Mouse (Mus musculus) ZHBTc4 (cell line): ENCODE data around the gene Pth1r.

Source experiments
- DNase-seq: peaks from one replicate; pipeline ENCODE4 v3.0.0-alpha.2; 2011; ENCODE audit warnings: low read depth, low spot score

Pth1r gene

DNA sequence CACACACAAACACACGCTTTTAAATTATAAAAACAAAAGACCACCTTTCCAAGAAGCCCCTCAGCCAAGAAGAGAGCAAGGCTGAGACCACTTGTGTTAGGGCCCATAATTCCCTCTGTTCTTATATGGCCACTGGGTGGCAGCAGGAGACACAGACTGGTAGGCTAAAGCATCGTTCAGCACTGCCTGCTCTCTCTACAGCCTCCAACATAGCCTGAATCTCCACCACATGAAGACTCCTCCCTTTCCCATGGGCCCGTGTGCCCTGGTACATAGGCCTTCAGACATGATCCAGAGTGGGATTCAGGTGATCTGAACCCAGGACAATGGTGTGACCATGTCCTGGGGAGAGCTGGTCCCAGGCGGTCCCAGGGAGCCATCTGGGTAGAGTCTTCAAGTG is 30.2 kb downstream of the Pth1r start:
- DNase-seq, result peak; percentile 72

DNA sequence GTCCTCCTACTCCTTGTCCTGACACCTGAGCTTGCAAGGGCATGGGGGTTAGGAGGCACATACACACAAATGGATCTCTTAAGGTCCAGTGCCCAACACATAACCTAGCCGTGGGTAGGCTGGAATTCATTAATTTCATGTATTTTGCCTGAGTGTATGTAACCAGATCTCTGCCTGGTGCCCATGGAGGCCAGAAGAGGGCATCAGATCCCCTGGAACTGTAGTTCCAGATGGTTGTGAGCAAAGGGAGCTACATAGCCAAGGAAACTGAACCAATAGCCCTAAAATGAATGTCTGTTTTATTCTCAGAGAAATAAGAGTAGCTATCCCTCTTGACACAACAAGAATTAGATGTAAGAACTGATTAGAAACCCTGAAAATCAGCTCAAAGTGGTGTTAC is 31.5 kb downstream of the Pth1r start:
- no peak for DNase-seq

DNA sequence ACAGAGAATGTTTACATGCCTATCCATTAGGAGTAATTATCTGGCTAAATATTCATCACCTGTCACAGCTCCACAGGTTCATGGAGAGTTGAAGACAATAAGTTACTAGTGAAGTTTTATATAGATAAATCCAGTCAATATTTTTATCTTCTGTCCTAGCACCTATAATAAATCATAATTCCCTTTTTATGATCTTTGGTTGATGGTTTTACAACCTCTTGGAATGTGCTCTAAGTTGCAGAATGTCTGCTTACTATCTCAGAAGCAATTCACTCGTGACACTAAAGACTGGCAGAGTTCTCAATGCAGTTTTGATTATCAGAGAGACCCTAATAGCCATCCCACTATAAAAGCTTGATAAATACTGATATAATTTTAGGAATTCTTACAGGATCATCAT is 33.6 kb downstream of the Pth1r start:
- DNase-seq, result no peak

DNA sequence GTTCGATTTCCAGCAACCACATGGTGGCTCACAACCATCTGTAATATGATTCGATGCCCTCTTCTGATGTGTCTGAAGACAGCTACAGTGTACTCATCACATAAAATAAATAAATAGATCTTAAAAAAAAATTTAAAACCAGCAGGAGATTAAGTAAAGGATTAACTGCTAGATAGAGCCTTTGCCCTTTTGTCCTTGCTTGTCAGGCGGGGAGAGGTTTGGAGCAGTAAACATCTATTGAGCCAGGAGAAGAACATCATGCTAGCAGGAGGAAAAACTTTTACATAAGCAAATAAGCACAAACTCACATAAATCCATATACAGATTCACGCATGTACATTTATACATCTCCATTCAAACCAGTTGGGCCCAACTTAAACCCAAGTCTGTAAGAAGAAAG is 34.4 kb downstream of the Pth1r start:
- no peak for DNase-seq

DNA sequence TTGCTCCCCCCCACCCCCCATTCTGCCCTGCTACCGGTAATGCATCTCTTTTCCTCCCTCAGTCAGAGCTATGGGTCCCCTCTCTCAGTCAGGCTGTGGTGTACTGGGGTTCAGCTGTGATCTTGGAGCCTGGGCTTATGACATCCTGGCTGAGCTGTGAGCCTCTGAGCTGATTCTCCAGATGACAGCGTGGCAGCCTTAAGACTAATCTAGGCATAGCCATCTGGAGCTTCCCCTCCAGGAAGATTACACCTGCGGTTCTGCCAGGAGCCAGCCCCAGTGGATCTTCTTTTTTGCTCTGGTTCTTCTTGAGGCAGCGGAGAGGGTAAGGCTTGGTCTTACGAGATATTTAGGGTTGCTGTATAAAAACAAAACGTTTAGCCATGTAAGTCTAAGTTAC is 34.9 kb downstream of the Pth1r start:
- DNase-seq, result no peak

DNA sequence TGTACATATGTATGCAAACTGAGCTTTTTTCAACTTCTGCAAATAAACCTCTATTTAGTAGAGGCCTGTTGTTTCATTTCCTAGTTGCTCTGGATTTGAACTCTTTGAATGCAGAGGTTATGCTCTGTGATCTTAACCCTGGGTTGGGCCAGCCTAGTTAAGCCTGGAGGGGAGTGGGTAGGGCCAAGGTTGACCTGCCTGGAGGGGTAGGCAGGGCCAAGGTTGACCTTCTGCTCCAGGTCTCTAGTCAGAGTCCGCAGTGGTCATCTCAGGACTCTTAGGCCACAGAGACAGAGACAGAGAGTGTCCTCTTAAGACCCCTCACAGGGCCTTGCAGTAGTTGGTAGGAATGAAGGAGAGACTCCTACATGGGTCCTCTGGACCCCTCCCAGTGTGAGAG is 35.4 kb downstream of the Pth1r start:
- DNase-seq, result no peak

DNA sequence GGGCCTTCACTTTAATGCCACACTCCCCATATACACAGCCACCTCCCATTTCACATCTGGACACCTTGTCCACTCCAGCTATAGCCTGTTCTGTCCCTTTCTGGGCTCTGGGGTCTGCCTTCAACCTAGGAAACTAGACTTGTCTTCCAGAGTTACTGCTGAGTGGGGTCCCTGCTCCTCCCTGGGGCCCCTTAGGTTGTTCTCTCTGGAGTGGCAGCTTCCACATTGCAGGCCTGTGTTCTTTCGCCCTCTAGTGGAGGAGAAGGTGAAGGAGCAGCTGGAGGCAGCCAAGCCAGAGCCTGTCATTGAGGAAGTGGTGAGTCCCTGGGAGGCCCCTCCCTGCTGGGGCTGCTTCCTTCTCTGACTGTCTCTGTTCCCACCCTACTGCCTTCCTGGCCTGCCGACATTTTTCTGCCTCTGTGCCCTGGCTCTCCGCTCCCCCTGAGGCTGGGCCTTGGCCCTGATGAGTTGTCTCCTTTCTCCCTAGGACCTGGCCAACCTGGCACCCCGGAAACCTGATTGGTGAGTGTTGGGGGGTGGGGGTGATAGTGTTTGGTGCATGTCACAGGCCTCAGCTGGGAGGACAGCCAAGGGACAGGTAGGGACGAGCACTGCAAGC is 37.2 kb downstream of the Pth1r start:
- DNase-seq, result peak; percentile 90

DNA sequence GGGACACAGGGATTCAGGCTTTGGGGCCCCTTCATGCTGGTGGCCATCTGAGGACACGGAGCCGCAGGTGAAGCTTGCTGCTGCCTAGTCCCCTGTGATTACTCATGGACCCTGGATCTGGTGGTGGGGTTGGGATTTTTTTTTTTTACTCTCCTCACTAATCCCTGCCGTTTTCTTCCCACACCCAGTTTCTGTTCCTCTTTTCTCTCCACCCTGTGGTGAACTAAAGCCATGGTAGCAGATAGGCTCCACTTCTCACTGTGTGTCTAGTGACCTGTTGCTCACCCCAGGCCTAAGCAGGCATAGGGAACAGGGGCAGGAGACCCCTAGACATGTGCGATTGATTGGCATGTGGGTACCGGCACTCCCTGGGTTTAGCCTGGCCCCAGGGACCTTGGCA is 40.2 kb downstream of the Pth1r start:
- DNase-seq, result no peak

DNA sequence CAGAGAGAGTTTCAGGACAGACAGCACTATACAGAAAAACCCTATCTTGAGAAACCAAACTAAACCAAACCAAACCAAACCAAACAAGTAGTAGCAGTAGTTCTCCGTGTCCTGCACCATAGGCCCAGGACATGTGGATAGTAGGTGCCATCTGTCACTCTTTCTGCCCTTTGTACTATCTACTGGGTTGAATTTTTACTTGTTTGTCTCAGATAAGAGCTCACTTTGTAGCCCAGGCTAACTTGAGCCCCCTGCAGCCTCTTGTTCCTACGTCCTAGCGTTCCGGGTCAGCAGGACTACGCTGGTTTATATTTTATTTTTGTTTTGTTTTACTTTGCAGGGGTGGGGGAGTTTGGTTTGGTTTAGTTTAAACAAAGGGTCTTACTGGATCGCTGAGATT is 43.0 kb downstream of the Pth1r start:
- no peak for DNase-seq

DNA sequence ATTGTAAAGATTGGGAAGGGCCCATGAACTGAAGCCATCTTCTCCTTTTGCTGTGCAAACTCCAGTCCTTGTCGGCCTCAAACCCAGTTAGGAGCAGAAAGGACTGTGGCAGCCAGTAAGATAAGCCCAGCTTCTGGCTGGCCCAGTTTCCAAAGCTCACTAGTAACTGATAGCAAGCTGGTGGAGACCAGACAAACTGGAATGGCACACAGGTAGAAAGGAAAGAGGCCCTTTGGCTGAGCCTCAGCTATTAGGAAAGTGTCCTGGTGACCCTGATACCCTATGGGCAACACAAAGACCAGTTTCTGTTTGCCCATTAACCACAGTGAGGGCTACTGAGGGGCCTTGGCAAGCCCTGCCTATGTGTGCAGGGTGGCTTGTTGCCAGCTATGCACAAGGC is 44.1 kb downstream of the Pth1r start:
- no peak for DNase-seq

DNA sequence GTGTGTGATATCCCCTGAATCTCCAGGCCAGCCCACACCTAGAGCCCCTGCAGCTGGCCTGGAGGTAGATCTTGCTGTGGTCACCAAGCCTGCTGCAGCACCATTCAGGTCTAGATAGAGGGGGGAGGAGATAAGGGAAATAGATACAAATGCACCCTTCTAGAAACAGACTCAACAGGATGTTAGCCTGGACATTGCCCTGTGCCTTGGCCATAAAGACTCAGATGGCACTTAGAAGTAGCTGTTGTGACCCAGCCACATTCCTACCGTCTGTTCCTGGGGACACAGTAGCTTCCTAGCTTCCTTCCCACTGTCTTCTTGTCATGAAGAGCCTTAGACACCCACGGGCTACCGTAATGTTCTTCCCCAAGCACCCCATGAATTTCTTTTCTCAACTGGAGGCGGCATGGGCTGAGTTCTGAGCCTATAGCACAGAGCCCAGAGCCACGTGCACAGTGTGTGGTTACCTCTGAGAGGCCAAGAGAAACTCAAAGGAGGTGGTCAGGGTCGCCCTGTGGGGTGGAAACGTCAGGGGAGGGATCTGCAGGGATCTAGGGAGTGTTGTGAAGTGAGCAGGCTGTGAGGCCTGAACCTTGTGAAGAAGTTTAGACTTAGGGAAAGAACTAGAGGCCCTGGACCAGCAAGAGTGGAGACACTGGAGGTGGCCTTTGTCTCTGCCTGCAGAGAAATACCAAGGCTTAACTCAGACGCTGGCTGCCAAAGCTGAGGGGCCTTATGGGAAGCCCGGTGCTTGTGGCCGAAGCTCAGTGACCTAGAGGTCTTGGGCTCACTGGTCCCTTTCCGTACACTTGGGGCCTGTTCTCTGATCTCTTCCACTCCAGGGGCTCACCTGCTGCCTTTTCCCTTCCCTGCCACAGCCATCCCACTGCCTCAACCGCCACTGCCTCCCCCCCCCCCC is 45.6 kb downstream of the Pth1r start:
- no peak for DNase-seq

DNA sequence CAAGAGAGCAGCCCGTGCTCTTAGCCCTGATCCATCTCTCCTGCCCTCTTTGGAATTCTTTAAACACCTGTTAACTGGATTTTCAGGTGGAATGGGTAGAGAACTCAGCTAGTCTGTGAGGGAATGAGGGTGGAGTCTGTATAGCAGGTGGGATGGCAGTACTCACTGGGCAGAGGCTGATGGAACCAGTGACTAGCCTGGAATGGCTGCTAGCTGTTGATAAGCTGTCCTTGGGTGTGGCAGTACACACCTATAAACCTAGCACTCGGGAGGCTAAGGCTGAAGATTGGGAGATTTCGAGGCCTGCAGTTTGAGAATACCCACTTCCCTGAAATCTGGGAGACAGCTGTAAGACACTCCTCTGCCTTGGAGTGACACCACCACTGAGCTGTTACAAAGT is 47.4 kb downstream of the Pth1r start:
- no peak for DNase-seq

DNA sequence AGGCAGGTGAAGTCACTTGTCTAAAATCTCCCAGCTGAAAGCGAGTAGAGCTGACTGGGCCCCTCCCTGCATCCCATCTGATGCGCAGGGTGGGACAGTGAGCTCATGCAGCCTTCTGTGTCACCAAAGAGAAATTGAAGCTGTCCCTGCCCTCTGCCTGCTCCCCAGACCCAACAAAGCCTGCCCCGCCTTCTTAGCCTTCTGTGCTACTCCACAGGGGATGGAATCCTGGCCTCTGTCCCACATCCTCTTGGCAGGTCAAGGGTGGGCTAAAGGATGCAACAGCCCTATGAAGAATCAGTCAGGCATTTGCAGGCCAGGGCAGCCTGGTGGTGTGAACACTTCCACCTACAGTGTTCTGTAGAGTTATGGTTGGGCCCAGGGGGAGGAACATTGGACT is 49.5 kb downstream of the Pth1r start:
- peak; percentile 56 for DNase-seq

DNA sequence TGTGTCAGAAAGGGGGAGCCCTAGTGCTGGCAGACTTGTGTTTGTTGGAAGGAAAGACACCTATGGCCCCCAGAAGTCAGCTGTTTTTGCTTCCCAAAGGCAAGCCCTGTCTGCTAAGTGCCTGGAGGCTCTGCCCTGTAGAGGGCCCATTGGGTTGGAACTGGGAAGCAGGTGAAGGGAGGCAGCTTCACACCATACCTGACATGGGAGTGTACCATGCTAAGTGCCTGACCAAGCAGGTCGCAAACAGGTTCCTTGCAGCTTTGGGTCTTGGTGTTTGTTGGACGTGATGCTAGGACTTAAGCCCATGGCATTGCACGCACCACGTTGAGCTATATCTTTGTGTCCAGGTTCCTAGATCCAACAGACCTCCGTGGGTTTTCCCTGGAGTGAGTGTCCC is 50.5 kb downstream of the Pth1r start:
- no peak for DNase-seq

DNA sequence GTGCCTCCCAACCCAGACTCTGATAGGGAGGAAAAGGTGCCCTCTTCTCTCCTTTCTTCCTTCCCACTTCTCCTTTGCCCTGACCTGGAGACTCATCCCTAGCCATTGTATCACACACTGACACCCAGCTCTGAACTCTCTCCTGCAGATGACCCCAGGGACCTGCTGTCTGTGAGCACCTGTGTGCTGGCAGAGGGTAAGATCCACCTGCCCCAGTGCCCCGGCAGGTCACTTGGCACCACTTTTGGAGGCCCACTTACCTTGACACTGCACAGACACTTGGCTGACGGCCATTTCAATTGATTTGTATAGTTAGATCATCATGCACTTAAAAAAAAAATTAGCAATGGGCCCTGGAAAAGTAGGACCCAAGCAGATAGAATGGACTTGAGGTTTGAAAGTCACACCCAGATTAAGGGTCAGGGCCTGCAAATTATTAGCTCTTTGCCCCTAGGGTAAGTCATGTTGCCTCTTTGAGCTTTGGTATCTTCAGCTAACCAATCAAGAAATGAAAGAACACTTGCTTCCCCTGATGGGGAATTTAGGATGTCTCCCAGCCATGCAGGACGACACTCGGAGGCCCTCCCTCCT is 51.7 kb downstream of the Pth1r start:
- no peak for DNase-seq

DNA sequence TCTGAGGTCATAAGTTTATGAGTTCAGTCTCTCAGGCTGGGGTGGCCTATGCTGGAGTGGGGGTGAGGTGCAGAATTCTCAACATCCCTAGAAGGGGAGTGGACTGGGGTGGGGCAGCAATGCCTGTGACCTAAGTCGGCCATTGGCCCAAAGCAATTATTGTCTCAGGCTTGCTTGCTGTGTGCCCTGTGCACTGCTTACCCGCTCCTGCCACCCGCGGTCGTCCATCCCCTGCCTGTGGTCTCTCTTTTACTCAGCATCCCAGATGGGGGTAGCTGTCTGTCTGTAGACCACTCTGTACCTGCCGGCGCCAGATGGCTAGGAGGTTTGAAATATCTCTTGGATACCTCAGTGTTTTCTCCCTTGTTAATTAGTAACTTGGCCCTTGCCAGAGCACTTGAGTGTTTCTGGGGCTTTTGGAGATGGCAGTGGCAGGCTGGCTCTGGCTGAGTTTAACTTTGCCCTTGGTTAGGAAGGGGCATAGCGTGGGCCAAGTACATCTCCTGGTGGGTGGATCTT is 57.6 kb downstream of the Pth1r start:
- no peak for DNase-seq

DNA sequence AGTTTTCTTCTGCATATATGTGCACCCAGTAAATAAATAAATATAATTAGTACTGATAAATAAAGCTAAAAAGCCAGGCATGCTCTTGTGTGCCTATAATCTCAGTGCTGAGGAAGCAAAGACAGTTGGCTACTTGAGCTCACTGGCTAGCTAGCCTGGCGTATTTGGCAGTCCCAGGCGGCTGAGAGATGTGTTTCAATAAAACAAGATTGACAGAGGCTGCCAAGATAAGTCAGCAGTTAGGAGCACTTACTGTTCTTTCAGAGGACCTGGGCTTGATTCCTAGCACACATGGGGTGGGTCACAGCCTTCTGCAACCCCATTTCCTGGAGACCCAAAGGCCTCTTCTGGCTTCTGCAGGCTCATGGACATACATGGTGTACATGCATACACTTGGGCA is 59.1 kb downstream of the Pth1r start:
- no peak for DNase-seq

DNA sequence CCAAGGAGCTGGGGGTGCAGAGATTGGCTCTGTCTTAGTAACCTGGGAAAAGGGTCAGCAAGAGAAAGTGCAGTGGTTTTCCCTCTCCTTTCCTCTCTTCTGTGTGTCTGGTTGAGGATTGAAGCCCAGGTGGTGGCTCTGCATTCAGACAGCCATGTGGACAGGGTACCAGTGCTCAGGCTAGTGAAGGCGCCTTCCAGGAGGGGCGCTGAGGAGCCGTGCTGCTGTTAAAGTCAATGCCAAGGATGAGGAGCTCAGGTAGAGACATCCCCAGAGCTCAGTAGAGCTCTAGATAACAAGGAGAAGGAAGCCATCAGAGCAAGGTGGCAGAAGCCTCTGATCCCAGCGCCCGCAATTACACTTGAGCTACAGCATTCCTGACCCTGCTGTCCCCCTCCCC is 59.9 kb downstream of the Pth1r start:
- no peak for DNase-seq

DNA sequence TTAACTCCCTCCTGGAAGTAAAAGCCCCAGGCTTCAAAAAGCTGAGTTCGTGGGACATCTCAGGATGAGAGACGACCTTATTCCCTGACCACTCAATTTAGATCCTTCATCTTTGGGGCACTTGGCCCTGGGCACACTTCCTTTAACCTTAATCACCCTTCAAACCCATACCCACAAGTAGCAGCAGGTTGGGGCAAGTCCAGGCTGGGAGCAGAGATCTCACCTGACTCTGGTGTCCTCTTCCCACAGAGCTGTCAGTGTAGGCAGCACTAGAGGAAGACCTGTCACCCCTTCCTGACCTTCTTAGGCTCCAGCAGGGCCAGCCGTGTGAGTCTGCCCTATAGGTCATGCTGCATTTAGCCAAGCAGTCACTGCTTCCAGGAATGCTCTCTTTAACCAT is 60.5 kb downstream of the Pth1r start:
- DNase-seq, result no peak

DNA sequence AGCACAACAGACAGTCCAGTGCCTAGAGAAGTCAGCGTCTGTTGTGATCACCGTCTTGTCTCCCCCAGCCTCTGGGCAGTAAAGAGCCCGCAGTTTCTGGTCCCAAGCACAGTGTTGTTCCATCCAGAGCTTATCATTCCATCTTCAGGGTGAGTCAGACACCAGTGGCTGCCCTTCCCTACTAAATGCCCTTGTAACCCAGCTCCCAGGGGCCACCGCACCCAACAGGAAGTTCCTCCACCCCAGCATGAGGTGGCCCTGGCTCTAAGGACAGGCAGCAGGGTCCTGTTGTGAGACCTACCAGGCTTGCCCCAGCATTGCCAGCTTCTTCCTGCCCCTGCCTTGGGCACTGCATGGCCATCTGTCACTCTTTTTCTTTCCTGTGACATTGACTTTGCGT is 61.4 kb downstream of the Pth1r start:
- no peak for DNase-seq

DNA sequence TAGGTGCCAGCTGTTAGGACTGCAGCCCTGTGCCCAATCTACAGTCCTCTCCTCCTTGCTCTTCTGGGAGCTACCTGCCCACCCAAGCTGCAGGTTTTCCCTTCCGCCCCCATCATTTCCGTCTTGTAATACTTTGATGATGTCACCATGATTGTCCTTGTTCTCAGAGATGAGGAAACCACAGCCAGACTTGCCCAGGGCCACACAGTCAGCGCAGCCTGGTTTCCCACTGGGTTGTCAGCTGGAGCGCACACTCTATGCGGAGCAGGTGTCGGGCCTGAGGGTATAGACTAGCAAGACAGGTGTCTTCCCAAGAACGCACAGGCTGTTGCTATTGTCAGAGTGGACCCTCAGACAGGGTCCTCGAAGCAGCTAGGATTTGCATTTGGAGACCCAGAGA is 61.8 kb downstream of the Pth1r start:
- no peak for DNase-seq

DNA sequence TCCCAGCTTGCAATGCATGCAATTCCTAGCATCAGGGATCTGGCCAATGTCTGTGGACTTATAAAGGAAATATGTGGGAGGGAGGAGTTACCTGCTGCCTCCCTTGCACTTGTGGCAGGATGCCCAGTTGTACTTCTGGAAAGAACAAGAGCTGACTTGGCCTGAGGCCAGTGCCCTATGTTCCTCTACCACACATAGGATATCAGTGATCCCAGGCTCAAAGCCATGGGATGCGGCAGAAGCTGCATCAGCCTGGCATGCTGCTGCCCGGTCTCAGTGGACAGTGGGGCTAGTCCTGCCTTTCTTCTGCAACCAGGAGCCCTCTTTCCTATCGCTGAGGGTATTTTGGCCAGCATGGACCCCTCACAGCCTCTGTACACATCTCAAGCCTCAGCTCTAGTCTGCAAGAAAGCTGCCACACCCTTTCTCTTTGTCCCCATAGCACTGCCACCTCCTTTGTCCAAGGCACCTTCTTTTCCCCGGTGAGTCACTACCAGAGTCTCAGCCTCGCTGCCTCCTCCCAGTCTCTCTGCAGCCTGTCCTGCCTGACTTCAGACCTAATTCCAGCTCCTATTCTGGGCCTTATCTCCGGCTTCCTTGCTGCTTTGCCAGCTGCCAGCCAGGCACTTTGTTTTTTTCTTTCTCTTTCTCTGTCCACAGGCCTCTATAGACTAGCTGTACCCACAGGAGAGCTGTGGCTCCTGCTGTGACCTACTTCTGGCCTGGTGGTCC is 62.7 kb downstream of the Pth1r start:
- DNase-seq, result peak; percentile 36
